Mouse (Mus musculus): ENCODE results near the gene Deup1. TPM values are rescaled to one million over a fixed set of nuclear protein-coding genes. Genes with fewer than 3 reads are reported as not detected.

The Deup1 gene
- polyA plus RNA-seq, 1 experiment from 2014 or later = 0.80 TPM

DNA sequence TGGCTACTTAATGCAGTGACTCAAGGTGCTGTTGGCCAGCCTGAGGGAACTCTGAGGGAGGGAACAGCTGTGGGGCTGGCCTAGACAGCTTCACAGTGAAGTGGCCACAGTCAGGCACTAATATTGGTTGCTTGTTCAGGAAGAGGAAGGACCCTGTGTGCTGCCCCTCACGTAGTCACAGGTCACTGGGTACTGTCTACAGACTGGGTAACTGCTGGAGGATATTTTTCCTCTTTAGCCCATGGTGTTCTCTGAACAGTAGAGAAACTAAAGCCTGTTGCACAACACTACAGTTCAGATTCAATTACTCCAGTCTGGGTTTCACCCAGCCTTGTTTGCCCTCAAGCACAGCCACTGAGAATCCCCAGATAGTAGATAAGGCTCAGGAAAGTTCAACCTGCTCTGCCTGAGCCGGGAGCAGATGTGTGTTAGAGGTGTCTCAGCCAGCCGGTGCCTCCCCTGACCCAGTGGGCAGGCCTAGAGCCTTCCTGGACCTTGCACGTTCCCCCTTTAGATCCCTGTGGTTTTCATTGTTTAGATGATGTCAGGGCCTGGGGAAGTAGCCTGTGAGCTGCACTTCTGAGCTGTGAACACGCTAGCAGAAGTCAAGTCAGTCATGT, 85.9 kb downstream of the Deup1 start:
- Histone ChIP-seq H3K27me3 (ENCODE audit: control insufficient read depth, insufficient read depth, low read length) (no peaks in the 10 kb centered on the region), H3K9me3 (ENCODE audit: control insufficient read depth, low read length) (no peaks in the 10 kb centered on the region), H3K4me2 (replicated peaks; ENCODE audit: low read depth, low read length) (no peak overlapping the region), H3K36me3 (ENCODE audit: control insufficient read depth, insufficient read depth, low read length) (peaks cover 2% of the 10 kb centered on the region; the same call in 1 of the 2 replicates), H3K9ac (ENCODE audit: low read depth, low read length) (no peak overlapping the region), H3K4me3 (ENCODE audit: low read length) (no peak overlapping the region), H3K27ac (ENCODE audit: low read depth, low read length) (peak overlapping the region; percentile 43; the same call in 1 of the 2 replicates), H3K4me1 (ENCODE audit: control insufficient read depth, insufficient read depth, low read length) (no peaks in the 10 kb centered on the region)
- ATAC-seq (ENCODE audit: low FRiP score, low TSS enrichment) = peak; percentile 60; the same call in 1 of the 2 replicates
- 57% methylated on average over 5 of the region's 5 CpGs for WGBS

GRCm38 (mm10) chr9:15538979-15539533, 88.7 kb downstream of the Deup1 start:
- H3K36me3 ChIP-seq (ENCODE audit: control insufficient read depth, insufficient read depth, low read length) = no peaks in the 10 kb centered on the region; the same call in 1 of the 2 replicates
- H3K4me2 ChIP-seq (replicated peaks; ENCODE audit: low read depth, low read length) = no peak overlapping the region
- no peak for ATAC-seq (ENCODE audit: low FRiP score, low TSS enrichment)
- H3K27me3 ChIP-seq (ENCODE audit: control insufficient read depth, insufficient read depth, low read length) = no peaks in the 10 kb centered on the region
- WGBS = 88% methylated on average over 8 of the region's 8 CpGs
- H3K4me3 ChIP-seq (ENCODE audit: low read length) = no peak overlapping the region
- no peak overlapping the region for H3K27ac ChIP-seq (ENCODE audit: low read depth, low read length)
- H3K4me1 ChIP-seq (ENCODE audit: control insufficient read depth, insufficient read depth, low read length) = 0 out of 2 replicates have a peak, but pooled peaks cover 5% of the 10 kb centered on the region
- no peak overlapping the region for H3K9ac ChIP-seq (ENCODE audit: low read depth, low read length)
- no peaks in the 10 kb centered on the region for H3K9me3 ChIP-seq (ENCODE audit: control insufficient read depth, low read length)

GRCm38 (mm10) chr9:15537455-15538048, 90.2 kb downstream of the Deup1 start:
- Histone ChIP-seq H3K9ac (ENCODE audit: low read depth, low read length) (no peak overlapping the region), H3K27me3 (ENCODE audit: control insufficient read depth, insufficient read depth, low read length) (no peaks in the 10 kb centered on the region), H3K9me3 (ENCODE audit: control insufficient read depth, low read length) (no peaks in the 10 kb centered on the region), H3K27ac (ENCODE audit: low read depth, low read length) (no peak overlapping the region), H3K4me1 (ENCODE audit: control insufficient read depth, insufficient read depth, low read length) (0 out of 2 replicates have a peak, but pooled peaks cover 10% of the 10 kb centered on the region), H3K4me3 (ENCODE audit: low read length) (no peak overlapping the region), H3K4me2 (replicated peaks; ENCODE audit: low read depth, low read length) (no peak overlapping the region), H3K36me3 (ENCODE audit: control insufficient read depth, insufficient read depth, low read length) (no peaks in the 10 kb centered on the region; the same call in 1 of the 2 replicates)
- ATAC-seq (ENCODE audit: low FRiP score, low TSS enrichment) = no peak
- 94% methylated on average over 3 of the region's 3 CpGs for WGBS

- no peaks in the 10 kb centered on the region for H3K9me3 ChIP-seq (ENCODE audit: control insufficient read depth, low read length)
- no peak overlapping the region for H3K9ac ChIP-seq (ENCODE audit: low read depth, low read length)
- H3K36me3 ChIP-seq (ENCODE audit: control insufficient read depth, insufficient read depth, low read length) = no peaks in the 10 kb centered on the region; the same call in 1 of the 2 replicates
- ATAC-seq (ENCODE audit: low FRiP score, low TSS enrichment) = no peak
- no peaks in the 10 kb centered on the region for H3K27me3 ChIP-seq (ENCODE audit: control insufficient read depth, insufficient read depth, low read length)
- H3K4me1 ChIP-seq (ENCODE audit: control insufficient read depth, insufficient read depth, low read length) = 0 out of 2 replicates have a peak, but pooled peaks cover 10% of the 10 kb centered on the region
- no peak overlapping the region for H3K4me3 ChIP-seq (ENCODE audit: low read length)
- H3K27ac ChIP-seq (ENCODE audit: low read depth, low read length) = no peak overlapping the region
- 80% methylated on average over 5 of the region's 5 CpGs for WGBS
- H3K4me2 ChIP-seq (replicated peaks; ENCODE audit: low read depth, low read length) = no peak overlapping the region
These were observed 90.8 kb downstream of the Deup1 start for GRCm38 (mm10) chr9:15536861-15537426.

DNA sequence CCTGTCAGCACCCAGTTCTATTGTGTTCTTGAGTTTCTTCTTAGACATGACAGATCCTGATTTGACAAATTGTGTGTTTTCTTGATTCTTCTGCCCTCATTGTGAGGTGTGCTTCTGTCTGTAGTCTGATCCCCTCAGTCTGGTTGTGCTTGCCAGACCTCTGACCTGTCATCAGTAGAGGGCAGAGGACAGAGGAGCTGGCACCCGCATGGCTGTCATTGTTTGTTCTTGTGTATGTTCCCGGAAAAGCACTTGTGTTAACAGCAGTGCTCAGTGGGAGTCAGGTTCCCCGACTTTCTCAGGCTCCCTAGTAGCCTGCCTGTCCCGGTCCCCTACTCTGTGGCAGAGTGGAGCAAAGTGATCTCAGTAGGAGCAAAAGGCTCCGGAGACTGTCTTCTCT, 92.3 kb downstream of the Deup1 start:
- Histone ChIP-seq H3K9me3 (ENCODE audit: control insufficient read depth, low read length) (no peaks in the 10 kb centered on the region), H3K27ac (ENCODE audit: low read depth, low read length) (peak overlapping the region; percentile 37; the same call in 1 of the 2 replicates), H3K36me3 (ENCODE audit: control insufficient read depth, insufficient read depth, low read length) (no peaks in the 10 kb centered on the region; the same call in 1 of the 2 replicates), H3K4me3 (ENCODE audit: low read length) (no peak overlapping the region), H3K9ac (ENCODE audit: low read depth, low read length) (no peak overlapping the region), H3K4me1 (ENCODE audit: control insufficient read depth, insufficient read depth, low read length) (peaks cover 23% of the 10 kb centered on the region; the same call in 1 of the 2 replicates), H3K27me3 (ENCODE audit: control insufficient read depth, insufficient read depth, low read length) (no peaks in the 10 kb centered on the region), H3K4me2 (replicated peaks; ENCODE audit: low read depth, low read length) (no peak overlapping the region)
- ATAC-seq (ENCODE audit: low FRiP score, low TSS enrichment) = no peak
- 30% methylated on average over 5 of the region's 5 CpGs for WGBS

DNA sequence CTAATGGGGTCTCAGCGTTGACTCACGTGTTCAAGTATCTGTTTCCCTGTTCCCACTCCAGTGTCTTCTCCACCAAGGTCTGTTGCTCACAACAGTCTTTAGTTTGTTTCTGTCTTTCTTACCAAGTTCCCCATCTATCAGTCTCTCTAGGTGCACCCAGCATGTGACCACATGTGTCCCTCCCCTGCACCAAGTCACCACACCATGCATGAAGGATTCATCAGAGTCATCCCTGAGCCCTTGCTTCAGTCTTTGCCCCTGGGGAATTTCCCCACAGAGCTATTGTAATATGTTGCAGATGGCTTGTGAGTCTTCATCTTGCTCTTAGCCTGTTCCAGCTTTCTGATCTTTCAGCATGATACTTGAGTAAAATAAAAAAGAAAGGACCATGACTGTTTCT, 93.6 kb downstream of the Deup1 start:
- no peaks in the 10 kb centered on the region for H3K27me3 ChIP-seq (ENCODE audit: control insufficient read depth, insufficient read depth, low read length)
- no peak overlapping the region for H3K9ac ChIP-seq (ENCODE audit: low read depth, low read length)
- H3K4me1 ChIP-seq (ENCODE audit: control insufficient read depth, insufficient read depth, low read length) = peaks cover 30% of the 10 kb centered on the region
- no peak overlapping the region for H3K4me3 ChIP-seq (ENCODE audit: low read length)
- no peaks in the 10 kb centered on the region for H3K9me3 ChIP-seq (ENCODE audit: control insufficient read depth, low read length)
- no peaks in the 10 kb centered on the region; the same call in 1 of the 2 replicates for H3K36me3 ChIP-seq (ENCODE audit: control insufficient read depth, insufficient read depth, low read length)
- H3K4me2 ChIP-seq (replicated peaks; ENCODE audit: low read depth, low read length) = no peak overlapping the region
- ATAC-seq (ENCODE audit: low FRiP score, low TSS enrichment) = no peak
- H3K27ac ChIP-seq (ENCODE audit: low read depth, low read length) = no peak overlapping the region
- WGBS = 84% methylated on average over 2 of the region's 2 CpGs

DNA sequence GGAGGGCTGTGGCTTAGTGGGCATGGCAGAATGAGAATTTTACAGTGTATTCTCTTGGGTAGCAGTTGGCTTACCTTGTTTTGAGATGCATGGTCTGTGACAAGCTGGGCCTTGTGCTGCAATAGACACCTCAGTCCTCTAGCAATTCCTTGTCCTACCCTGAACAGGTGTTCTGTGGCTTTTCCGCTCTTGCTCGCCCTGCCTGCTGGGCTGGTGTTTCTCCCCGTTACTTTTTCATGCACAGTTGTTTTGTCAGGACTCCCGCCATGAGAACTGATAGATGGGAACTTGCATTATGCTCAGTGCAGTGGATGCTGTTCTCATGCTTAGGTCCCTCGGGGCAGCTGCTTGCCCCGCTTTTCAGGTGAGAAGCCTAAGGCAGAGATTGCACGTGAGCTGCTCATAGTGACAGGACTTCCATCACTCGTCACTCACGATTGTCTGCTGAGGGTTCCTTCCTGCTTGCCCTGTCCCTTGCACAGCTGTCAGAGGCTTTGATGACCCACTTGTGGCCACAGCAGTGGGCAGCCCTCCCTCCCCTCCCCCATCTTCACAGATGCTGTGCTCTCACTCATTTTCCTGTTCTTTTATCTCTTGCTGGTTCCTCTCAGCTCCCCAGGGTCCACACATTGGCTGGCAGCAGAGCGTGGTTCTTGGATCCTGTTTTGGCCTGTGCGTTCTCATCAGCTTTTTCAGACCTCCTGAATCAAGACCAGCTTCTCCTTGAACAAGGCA, 94.2 kb downstream of the Deup1 start:
- no peak overlapping the region for H3K27ac ChIP-seq (ENCODE audit: low read depth, low read length)
- no peak for ATAC-seq (ENCODE audit: low FRiP score, low TSS enrichment)
- H3K27me3 ChIP-seq (ENCODE audit: control insufficient read depth, insufficient read depth, low read length) = no peaks in the 10 kb centered on the region
- H3K4me3 ChIP-seq (ENCODE audit: low read length) = no peak overlapping the region
- peaks cover 34% of the 10 kb centered on the region for H3K4me1 ChIP-seq (ENCODE audit: control insufficient read depth, insufficient read depth, low read length)
- no peaks in the 10 kb centered on the region for H3K9me3 ChIP-seq (ENCODE audit: control insufficient read depth, low read length)
- H3K4me2 ChIP-seq (replicated peaks; ENCODE audit: low read depth, low read length) = no peak overlapping the region
- H3K36me3 ChIP-seq (ENCODE audit: control insufficient read depth, insufficient read depth, low read length) = no peaks in the 10 kb centered on the region; the same call in 1 of the 2 replicates
- no peak overlapping the region for H3K9ac ChIP-seq (ENCODE audit: low read depth, low read length)
- 79% methylated on average over 11 of the region's 11 CpGs for WGBS

GRCm38 (mm10) chr9:15531204-15531603, 96.5 kb downstream of the Deup1 start:
- H3K4me2 ChIP-seq (replicated peaks; ENCODE audit: low read depth, low read length) = no peak overlapping the region
- peak; percentile 54; the same call in 1 of the 2 replicates for ATAC-seq (ENCODE audit: low FRiP score, low TSS enrichment)
- H3K27me3 ChIP-seq (ENCODE audit: control insufficient read depth, insufficient read depth, low read length) = no peaks in the 10 kb centered on the region
- H3K36me3 ChIP-seq (ENCODE audit: control insufficient read depth, insufficient read depth, low read length) = no peaks in the 10 kb centered on the region; the same call in 1 of the 2 replicates
- peak overlapping the region; percentile 24; the same call in 1 of the 2 replicates for H3K27ac ChIP-seq (ENCODE audit: low read depth, low read length)
- peaks cover 37% of the 10 kb centered on the region for H3K4me1 ChIP-seq (ENCODE audit: control insufficient read depth, insufficient read depth, low read length)
- WGBS = 28% methylated on average over 5 of the region's 5 CpGs
- H3K9ac ChIP-seq (ENCODE audit: low read depth, low read length) = no peak overlapping the region
- H3K9me3 ChIP-seq (ENCODE audit: control insufficient read depth, low read length) = no peaks in the 10 kb centered on the region
- no peak overlapping the region for H3K4me3 ChIP-seq (ENCODE audit: low read length)
